Mouse (Mus musculus) thymus, adult 2 months (tissue): Measurements from ENCODE around the gene Actr2.

Experiments
- CTCF ChIP-seq: fragments of 200-500 bp; IDR thresholded peaks from 2 replicates; pipeline ENCODE4 v1.5.1; 2012; ENCODE audit warnings: mild to moderate bottlenecking, control low read depth, low read length, moderate library complexity, borderline replicate concordance; ENCODE audit not compliant: control insufficient read depth, poor library complexity, insufficient read depth; ENCODE audit errors: extremely low read depth
- POLR2A ChIP-seq: fragments of 200-500 bp; IDR thresholded peaks from 2 replicates; pipeline ENCODE4 v1.6.1; 2012; ENCODE audit warnings: mild to moderate bottlenecking, low read length, control low read depth, moderate library complexity; ENCODE audit not compliant: control insufficient read depth, poor library complexity, insufficient read depth; ENCODE audit errors: extremely low read depth

DNA sequence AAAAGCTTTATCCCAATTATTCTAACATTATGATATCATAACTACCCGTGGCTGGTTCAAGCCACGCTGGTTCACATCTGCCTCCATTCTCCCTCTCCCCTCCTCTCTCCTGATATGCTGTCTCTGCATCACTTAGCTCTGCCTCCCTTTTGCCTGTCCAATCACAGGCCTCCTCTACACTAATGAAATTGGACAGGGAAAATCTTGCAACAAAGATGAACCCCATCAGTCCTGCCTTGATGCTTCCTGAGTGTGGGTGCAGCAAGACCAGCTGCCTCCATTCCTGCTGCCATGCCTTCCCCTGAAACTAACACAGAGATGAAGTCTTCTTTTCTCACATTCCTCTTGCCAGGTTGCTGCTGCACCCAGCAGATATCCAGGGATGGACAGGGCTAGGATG, 25.2 kb upstream of the Actr2 start:
- TF ChIP-seq CTCF, result no peak
- no peak for TF ChIP-seq POLR2A
